Mouse (Mus musculus): ENCODE data around the gene Dhx33. TPM values are rescaled to one million over a fixed set of nuclear protein-coding genes. Genes with fewer than 3 reads are reported as not detected.

The Dhx33 gene
- polyA plus RNA-seq, 1 experiment from 2014 or later, result 16.4 TPM

GRCm38 (mm10) chr11:70980232-70980631 lies 24.0 kb downstream of the Dhx33 start:
- H3K27ac ChIP-seq, result no peak overlapping the region
- H3K9ac ChIP-seq, result no peak overlapping the region
- peaks cover 12% of the 10 kb centered on the region; the same call in 1 of the 2 replicates for H3K4me1 ChIP-seq
- WGBS, result 85% methylated on average over 6 of the region's 6 CpGs
- no peaks in the 10 kb centered on the region for H3K27me3 ChIP-seq (replicated peaks)
- peaks cover 51% of the 10 kb centered on the region for H3K36me3 ChIP-seq
- no peaks in the 10 kb centered on the region for H3K9me3 ChIP-seq
- no peak overlapping the region for H3K4me3 ChIP-seq (replicated peaks)
- ATAC-seq (ENCODE audit: insufficient read depth, low FRiP score, low read depth), result no peak
- no peak overlapping the region for H3K4me2 ChIP-seq

GRCm38 (mm10) chr11:70977293-70977692 lies 26.9 kb downstream of the Dhx33 start:
- Histone ChIP-seq H3K27ac (no peak overlapping the region), H3K36me3 (peaks cover 64% of the 10 kb centered on the region), H3K4me3 (replicated peaks) (no peak overlapping the region), H3K27me3 (replicated peaks) (no peaks in the 10 kb centered on the region), H3K4me1 (peaks cover 12% of the 10 kb centered on the region; the same call in 1 of the 2 replicates), H3K9ac (no peak overlapping the region), H3K9me3 (no peaks in the 10 kb centered on the region), H3K4me2 (no peak overlapping the region)
- 86% methylated on average over 6 of the region's 6 CpGs for WGBS
- no peak for ATAC-seq (ENCODE audit: insufficient read depth, low FRiP score, low read depth)

GRCm38 (mm10) chr11:70975193-70975592 lies 29.0 kb downstream of the Dhx33 start:
- H3K4me2 ChIP-seq, result no peak overlapping the region
- WGBS, result 69% methylated on average over 2 of the region's 2 CpGs
- H3K36me3 ChIP-seq, result peaks cover 54% of the 10 kb centered on the region

GRCm38 (mm10) chr11:70973947-70974346 lies 30.3 kb downstream of the Dhx33 start:
- no peak overlapping the region for H3K27ac ChIP-seq
- H3K9ac ChIP-seq, result no peak overlapping the region
- no peaks in the 10 kb centered on the region for H3K27me3 ChIP-seq (replicated peaks)
- H3K9me3 ChIP-seq, result no peaks in the 10 kb centered on the region
- WGBS, result 71% methylated on average over 4 of the region's 4 CpGs
- 0 out of 2 replicates have a peak, but pooled peaks cover 4% of the 10 kb centered on the region for H3K4me1 ChIP-seq
- no peak overlapping the region for H3K4me2 ChIP-seq
- no peak overlapping the region for H3K4me3 ChIP-seq (replicated peaks)
- H3K36me3 ChIP-seq, result peaks cover 44% of the 10 kb centered on the region
- ATAC-seq (ENCODE audit: insufficient read depth, low FRiP score, low read depth), result no peak

More at GRCm38 (mm10) chr11:70975193-70975592, 29.0 kb downstream of the Dhx33 start:
- Histone ChIP-seq H3K27ac (no peak overlapping the region), H3K4me1 (0 out of 2 replicates have a peak, but pooled peaks cover 4% of the 10 kb centered on the region), H3K27me3 (replicated peaks) (no peaks in the 10 kb centered on the region), H3K9me3 (no peaks in the 10 kb centered on the region), H3K4me3 (replicated peaks) (no peak overlapping the region), H3K9ac (no peak overlapping the region)
- no peak for ATAC-seq (ENCODE audit: insufficient read depth, low FRiP score, low read depth)

- no peak for ATAC-seq (ENCODE audit: insufficient read depth, low FRiP score, low read depth)
- no peaks in the 10 kb centered on the region for H3K9me3 ChIP-seq
- H3K4me3 ChIP-seq (replicated peaks), result no peak overlapping the region
- H3K4me1 ChIP-seq, result peaks cover 8% of the 10 kb centered on the region
- no peak overlapping the region for H3K4me2 ChIP-seq
- no peak overlapping the region for H3K9ac ChIP-seq
- no peak overlapping the region for H3K27ac ChIP-seq
- no peaks in the 10 kb centered on the region for H3K27me3 ChIP-seq (replicated peaks)
- 62% methylated on average over 1 of the region's 1 CpGs for WGBS
- peaks cover 31% of the 10 kb centered on the region for H3K36me3 ChIP-seq
Measured at GRCm38 (mm10) chr11:70972586-70972985, 31.7 kb downstream of the Dhx33 start.

GRCm38 (mm10) chr11:70970560-70971540 lies 33.4 kb downstream of the Dhx33 start:
- Histone ChIP-seq H3K27me3 (replicated peaks) (no peaks in the 10 kb centered on the region), H3K9ac (peak overlapping the region; percentile 52), H3K4me2 (peak overlapping the region; percentile 82), H3K27ac (peak overlapping the region; percentile 94), H3K9me3 (no peaks in the 10 kb centered on the region), H3K36me3 (peaks cover 21% of the 10 kb centered on the region), H3K4me1 (peaks cover 8% of the 10 kb centered on the region), H3K4me3 (replicated peaks) (peak overlapping the region; percentile 85)
- WGBS, result 15% methylated on average over 24 of the region's 24 CpGs
- ATAC-seq (ENCODE audit: insufficient read depth, low FRiP score, low read depth), result peak; percentile 23; the same call in 1 of the 2 replicates

GRCm38 (mm10) chr11:70969821-70970559 lies 34.2 kb downstream of the Dhx33 start, which contains the start of the genes Nup88 and Rpain:
TSS of gene Nup88 (minus strand) at chr11:70969973.
TSS of gene Rpain (plus strand) at chr11:70970213.
- Histone ChIP-seq H3K27me3 (replicated peaks) (no peaks in the 10 kb centered on the region), H3K9me3 (no peaks in the 10 kb centered on the region), H3K4me1 (peaks cover 8% of the 10 kb centered on the region), H3K27ac (peak within 1 kb of the TSS; percentile 94), H3K36me3 (peaks cover 23% of the 10 kb centered on the region), H3K9ac (peak within 1 kb of the TSS; percentile 90), H3K4me2 (peak within 1 kb of the TSS; percentile 82), H3K4me3 (replicated peaks) (peak within 1 kb of the TSS; percentile 85)
- under 1% methylated on average over 42 of the region's 43 CpGs for WGBS
- ATAC-seq (ENCODE audit: insufficient read depth, low FRiP score, low read depth), result peak; percentile 98

GRCm38 (mm10) chr11:70969271-70969794 lies 34.9 kb downstream of the Dhx33 start:
- Histone ChIP-seq H3K27me3 (replicated peaks) (no peaks in the 10 kb centered on the region), H3K4me2 (peak overlapping the region; percentile 66), H3K9me3 (no peaks in the 10 kb centered on the region), H3K4me3 (replicated peaks) (peak overlapping the region; percentile 85), H3K27ac (peak overlapping the region; percentile 84), H3K9ac (peak overlapping the region; percentile 90), H3K36me3 (peaks cover 23% of the 10 kb centered on the region), H3K4me1 (peaks cover 8% of the 10 kb centered on the region)
- no peak for ATAC-seq (ENCODE audit: insufficient read depth, low FRiP score, low read depth)
- WGBS, result under 1% methylated on average over 25 of the region's 25 CpGs

- H3K27ac ChIP-seq, result no peak overlapping the region
- no peak for ATAC-seq (ENCODE audit: insufficient read depth, low FRiP score, low read depth)
- H3K4me2 ChIP-seq, result no peak overlapping the region
- H3K27me3 ChIP-seq (replicated peaks), result no peaks in the 10 kb centered on the region
- peaks cover 3% of the 10 kb centered on the region for H3K4me1 ChIP-seq
- no peak overlapping the region for H3K4me3 ChIP-seq (replicated peaks)
- H3K9me3 ChIP-seq, result no peaks in the 10 kb centered on the region
- H3K9ac ChIP-seq, result no peak overlapping the region
- H3K36me3 ChIP-seq, result peaks cover 36% of the 10 kb centered on the region; the same call in 1 of the 2 replicates
- 80% methylated on average over 4 of the region's 4 CpGs for WGBS
Measured at GRCm38 (mm10) chr11:70964222-70964907, 39.9 kb downstream of the Dhx33 start.

- Histone ChIP-seq H3K27ac (no peak overlapping the region), H3K27me3 (replicated peaks) (no peaks in the 10 kb centered on the region), H3K4me1 (no peaks in the 10 kb centered on the region), H3K9ac (no peak overlapping the region), H3K4me2 (no peak overlapping the region), H3K36me3 (peaks cover 48% of the 10 kb centered on the region), H3K4me3 (replicated peaks) (no peak overlapping the region), H3K9me3 (no peaks in the 10 kb centered on the region)
- ATAC-seq (ENCODE audit: insufficient read depth, low FRiP score, low read depth), result no peak
- WGBS, result 81% methylated on average over 5 of the region's 5 CpGs
Measured at GRCm38 (mm10) chr11:70960786-70961554, 43.3 kb downstream of the Dhx33 start.
